ENCODE assay signal across 9 mouse cellular contexts in genomic region chr9:75910112-75910799, GRCm38 (mm10).
DNase-seq lines count a peak whose midpoint lies in the region; ATAC-seq and TF ChIP-seq lines count a peak whose summit lies in the region.
"Had no signal": no experiment of that assay in that cellular context is flagged by ENCODE, and none has a peak within 500 bp of the region (broad histone marks: within the 10 kb centered on the region; RNA-seq: fewer than 3 reads in every experiment).

No protein-coding gene starts in this region.

- no peaks in the 10 kb centered on the region for H3K36me3 ChIP-seq in stomach, embryonic 15.5 days
- no peaks in the 10 kb centered on the region for H3K36me3 ChIP-seq in stomach, postnatal 0 days (ENCODE audit: control insufficient read depth, insufficient read depth, low read length)
- H3K36me3 ChIP-seq in lung, postnatal 0 days (ENCODE audit: insufficient read depth, low read length), result no peaks in the 10 kb centered on the region
- H3K36me3 ChIP-seq: liver, embryonic 15.5 days had no signal

- H3K4me1 ChIP-seq in stomach, embryonic 15.5 days, result no peaks in the 10 kb centered on the region
- H3K4me1 ChIP-seq in stomach, postnatal 0 days (replicated peaks; ENCODE audit: control insufficient read depth, insufficient read depth), result no peaks in the 10 kb centered on the region
- no peaks in the 10 kb centered on the region for H3K4me1 ChIP-seq in lung, postnatal 0 days (ENCODE audit: insufficient read depth, low read depth, low read length)
- H3K4me1 ChIP-seq: liver, embryonic 15.5 days had no signal

- H3K27ac ChIP-seq in stomach, embryonic 15.5 days, result peak overlapping the region; percentile 21; the same call in 1 of the 2 replicates
- no peak overlapping the region for H3K27ac ChIP-seq in stomach, postnatal 0 days (replicated peaks)
- no peak overlapping the region for H3K27ac ChIP-seq in lung, postnatal 0 days (ENCODE audit: low read length)
- H3K27ac ChIP-seq: liver, embryonic 15.5 days had no signal

- no peak overlapping the region for H3K9ac ChIP-seq in stomach, embryonic 15.5 days
- H3K9ac ChIP-seq in stomach, postnatal 0 days (ENCODE audit: low read length), result no peak overlapping the region
- no peak overlapping the region for H3K9ac ChIP-seq in lung, postnatal 0 days (replicated peaks; ENCODE audit: low read depth)
- H3K9ac ChIP-seq: liver, embryonic 15.5 days had no signal

- peak; percentile 85 to 88 for DNase-seq in cerebellum, postnatal 10 days
- no peak for DNase-seq in cerebellum, postnatal 25 days
- DNase-seq in stomach, postnatal 0 days (ENCODE audit: low spot score), result no peak
- peak; percentile 82 for DNase-seq in heart, postnatal 4 days
- peak; percentile 90 for DNase-seq in lung, postnatal 0 days (ENCODE audit: low spot score)
- DNase-seq in right cerebral cortex, adult 2 months (ENCODE audit: low spot score in 2 of 2), result no peak
- no peak for DNase-seq in thymus, postnatal 14 days

- 30% methylated on average over 7 of the region's 7 CpGs for WGBS in stomach, embryonic 15.5 days
- 31% methylated on average over 7 of the region's 7 CpGs for WGBS in stomach, postnatal 0 days
- whole genome bisulfite sequencing in lung, postnatal 0 days, result 33% methylated on average over 7 of the region's 7 CpGs

- no peak overlapping the region for H3K4me2 ChIP-seq in stomach, embryonic 15.5 days
- H3K4me2 ChIP-seq in stomach, postnatal 0 days (replicated peaks; ENCODE audit: low read depth), result no peak overlapping the region
- no peak overlapping the region for H3K4me2 ChIP-seq in lung, postnatal 0 days (replicated peaks; ENCODE audit: low read depth, low read length)
- H3K4me2 ChIP-seq: liver, embryonic 15.5 days had no signal

- peak; percentile 66; the same call in 1 of the 2 replicates for ATAC-seq in stomach, embryonic 15.5 days (ENCODE audit: insufficient read depth, low FRiP score, low read depth)
- ATAC-seq in stomach, postnatal 0 days (ENCODE audit: low FRiP score, low TSS enrichment), result no peak
- peak; percentile 92 for ATAC-seq in lung, postnatal 0 days

- H3K9me3 ChIP-seq in stomach, embryonic 15.5 days, result no peaks in the 10 kb centered on the region
- H3K9me3 ChIP-seq in stomach, postnatal 0 days (ENCODE audit: control insufficient read depth, low read length), result no peaks in the 10 kb centered on the region
- H3K9me3 ChIP-seq in lung, postnatal 0 days (ENCODE audit: low read length), result no peaks in the 10 kb centered on the region
- H3K9me3 ChIP-seq: liver, embryonic 15.5 days had no signal

- TF ChIP-seq CTCF in stomach, postnatal 0 days (IDR thresholded peaks at IDR 0.05; ENCODE audit: low read depth), result no peak
- no peak for TF ChIP-seq CTCF in lung, postnatal 0 days (IDR thresholded peaks at IDR 0.05)

- H3K4me3 ChIP-seq in stomach, embryonic 15.5 days (replicated peaks), result no peak overlapping the region
- no peak overlapping the region for H3K4me3 ChIP-seq in stomach, postnatal 0 days (ENCODE audit: low read depth, low read length)
- no peak overlapping the region for H3K4me3 ChIP-seq in lung, postnatal 0 days (ENCODE audit: low read depth, low read length)
- H3K4me3 ChIP-seq: liver, embryonic 15.5 days had no signal

- TF ChIP-seq EP300 in stomach, postnatal 0 days (optimal IDR thresholded peaks at IDR 0.05), result no peak
- TF ChIP-seq EP300 in lung, postnatal 0 days (IDR thresholded peaks at IDR 0.05), result peak; percentile 60; the same call in 1 of the 2 replicates

- H3K27me3 ChIP-seq in stomach, embryonic 15.5 days (replicated peaks), result no peaks in the 10 kb centered on the region
- H3K27me3 ChIP-seq in stomach, postnatal 0 days (ENCODE audit: control insufficient read depth, insufficient read depth, low read length), result no peaks in the 10 kb centered on the region
- no peaks in the 10 kb centered on the region for H3K27me3 ChIP-seq in lung, postnatal 0 days (replicated peaks; ENCODE audit: insufficient read depth, low read length)
- H3K27me3 ChIP-seq: liver, embryonic 15.5 days had no signal

Comparison
In these comparisons a context has a peak if more than half of its experiments do, and no peak if none do; other contexts are left out.
1. DNase-seq: peak in cerebellum, postnatal 10 days (2 of 2), heart, postnatal 4 days (single experiment) and lung, postnatal 0 days (single experiment); none in cerebellum, postnatal 25 days (0 of 2), stomach, postnatal 0 days (single experiment), right cerebral cortex, adult 2 months (0 of 2) and thymus, postnatal 14 days (single experiment).